Mouse (Mus musculus) regulatory T cell (primary cell): Measurements from ENCODE around the gene Tmem252.

Experiments used
- in situ Hi-C: fragments of 300-600 bp; cut with MboI, MseI; formaldehyde crosslinking; loops from one replicate; pipeline ENCODE4 v1.15.1; 2025; ENCODE audit warnings: high pct_unique_total_duplicates

The Tmem252 gene

DNA sequence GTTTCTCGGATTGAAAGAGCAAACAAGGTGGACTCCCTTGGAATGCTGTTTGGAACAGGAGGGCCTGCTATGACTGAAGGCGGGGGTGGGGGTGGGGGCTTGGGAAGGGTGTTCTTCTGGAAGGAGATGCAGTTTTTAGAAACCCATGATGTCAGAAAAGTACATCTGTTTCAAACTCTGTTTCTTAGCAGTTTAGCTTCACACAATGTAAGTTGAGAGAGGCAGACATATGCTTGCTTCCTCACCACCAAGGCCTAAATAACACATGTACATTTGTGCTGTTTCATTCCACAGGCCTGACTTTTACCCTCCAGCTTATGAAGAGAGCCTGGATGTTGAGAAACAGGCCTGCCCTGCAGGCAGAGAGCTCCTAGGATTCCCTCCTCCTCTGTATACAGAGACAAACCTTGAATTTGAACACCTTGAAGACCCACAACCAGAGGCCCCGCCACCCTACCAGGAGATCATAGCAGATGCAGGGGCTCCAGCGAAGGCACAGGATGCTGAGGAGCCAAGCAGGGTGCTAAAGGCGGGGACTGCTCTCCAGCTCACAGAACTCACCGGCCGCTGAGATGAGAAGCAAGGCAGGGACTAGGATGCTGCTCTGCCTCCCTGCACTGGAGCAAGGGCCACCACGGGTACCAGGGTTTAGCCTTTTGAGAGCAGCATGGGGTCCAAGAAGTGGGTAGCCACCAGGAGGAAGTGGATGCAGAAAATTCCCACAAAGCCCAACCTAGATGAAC lies 3.6 kb downstream of the Tmem252 start:
- in situ Hi-C loops, result no loop called here

DNA sequence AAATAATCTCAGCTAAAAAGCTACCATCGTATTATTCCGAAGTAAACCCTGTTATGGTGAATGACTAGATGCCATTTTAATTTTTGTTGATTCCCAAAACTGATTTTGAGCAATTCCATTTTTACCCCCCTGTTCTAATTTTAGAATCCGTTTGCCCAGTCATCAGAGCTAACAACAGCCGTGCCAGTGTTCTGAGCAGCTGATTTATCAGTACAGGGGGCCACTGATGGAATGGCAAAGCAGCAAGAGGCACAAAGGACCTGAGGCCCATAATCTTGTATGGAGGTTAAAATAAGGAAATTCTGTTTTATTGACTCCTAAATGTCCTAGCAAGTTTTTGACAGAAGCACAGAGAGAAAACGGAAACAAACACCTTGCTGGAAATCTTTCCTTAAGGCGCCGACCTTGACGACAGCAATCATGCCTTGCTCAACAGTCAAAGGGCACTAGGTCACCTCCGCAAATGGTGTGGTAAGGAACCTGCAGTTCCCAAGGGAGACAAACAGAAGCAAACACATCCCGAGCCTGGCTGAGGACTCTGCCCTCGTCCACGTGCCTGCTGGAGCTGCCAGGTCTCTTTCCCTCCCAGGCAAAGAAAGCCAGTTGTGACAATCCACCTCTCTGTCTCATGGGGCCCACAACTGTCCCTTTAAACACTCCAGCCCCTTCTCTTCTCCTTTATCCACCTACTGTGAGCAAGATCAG lies 9.4 kb downstream of the Tmem252 start:
- in situ Hi-C loops, result no loop called here

- in situ Hi-C loops, result no loop called here
Measured at GRCm38 (mm10) chr19:24686411-24686810, 12.6 kb downstream of the Tmem252 start.

DNA sequence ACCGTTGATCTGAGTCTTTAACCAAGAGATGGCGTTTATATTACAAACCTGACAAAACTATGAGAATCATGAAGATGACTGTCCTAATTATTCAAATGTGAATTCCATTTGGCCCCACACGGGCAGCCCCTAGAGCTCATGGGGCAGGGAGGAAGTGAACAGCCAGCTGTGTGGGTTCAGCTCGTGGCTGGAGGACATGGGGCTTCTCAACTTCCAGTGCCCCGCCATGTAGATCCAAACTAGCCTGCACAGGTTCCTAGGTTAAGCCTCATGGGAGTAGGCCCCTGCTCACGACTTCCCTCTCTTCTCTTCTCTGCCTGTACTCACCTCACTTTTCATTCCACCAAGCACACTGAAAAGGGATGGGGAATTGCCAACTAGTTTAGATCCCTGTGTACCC lies 14.5 kb downstream of the Tmem252 start:
- in situ Hi-C loops, result no loop called here

GRCm38 (mm10) chr19:24689531-24689930 lies 15.7 kb downstream of the Tmem252 start:
- in situ Hi-C loops, result no loop called here

DNA sequence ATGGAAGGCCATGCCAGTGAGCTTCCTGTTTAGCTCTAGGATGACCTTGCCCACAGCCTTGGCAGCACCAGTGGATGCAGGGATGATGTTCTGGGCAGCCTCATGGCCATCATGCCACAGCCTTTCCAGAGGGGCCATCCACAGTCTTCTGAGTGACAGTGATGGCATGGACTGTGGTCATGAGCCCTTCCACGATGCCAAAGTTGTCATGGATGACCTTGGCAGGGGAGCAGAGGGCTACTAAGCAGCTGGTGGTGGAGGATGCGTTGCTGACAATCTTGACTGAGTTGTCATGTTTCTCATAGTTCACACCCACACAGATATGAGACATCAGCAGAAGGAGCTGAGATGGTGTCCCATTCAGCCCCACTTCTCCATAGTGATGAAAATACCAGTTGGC lies 18.9 kb downstream of the Tmem252 start:
- in situ Hi-C loops, result no loop called here

GRCm38 (mm10) chr19:24697946-24698345 lies 24.1 kb downstream of the Tmem252 start:
- in situ Hi-C loops, result no loop called here

- in situ Hi-C loops, result no loop called here
Measured at GRCm38 (mm10) chr19:24698651-24699050, 24.8 kb downstream of the Tmem252 start.

DNA sequence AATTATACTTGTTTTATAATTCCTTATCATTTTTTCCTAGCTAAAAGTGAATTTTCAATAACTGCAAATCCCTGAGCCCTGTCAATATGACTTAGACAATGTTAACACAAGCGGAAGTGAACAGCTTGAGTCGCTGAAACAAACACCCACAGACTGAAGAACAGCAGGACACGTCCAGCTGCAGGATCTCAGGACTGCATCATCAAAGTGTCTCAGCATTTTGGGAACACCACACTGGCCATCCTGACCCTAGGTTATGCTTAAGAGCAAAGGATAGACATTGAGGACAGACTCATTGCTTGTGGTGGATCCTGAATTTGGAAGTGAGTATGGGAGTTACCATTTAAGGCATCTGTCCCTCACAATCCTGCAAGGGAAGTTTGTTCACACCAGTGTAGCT lies 25.4 kb downstream of the Tmem252 start:
- in situ Hi-C loops, result no loop called here

DNA sequence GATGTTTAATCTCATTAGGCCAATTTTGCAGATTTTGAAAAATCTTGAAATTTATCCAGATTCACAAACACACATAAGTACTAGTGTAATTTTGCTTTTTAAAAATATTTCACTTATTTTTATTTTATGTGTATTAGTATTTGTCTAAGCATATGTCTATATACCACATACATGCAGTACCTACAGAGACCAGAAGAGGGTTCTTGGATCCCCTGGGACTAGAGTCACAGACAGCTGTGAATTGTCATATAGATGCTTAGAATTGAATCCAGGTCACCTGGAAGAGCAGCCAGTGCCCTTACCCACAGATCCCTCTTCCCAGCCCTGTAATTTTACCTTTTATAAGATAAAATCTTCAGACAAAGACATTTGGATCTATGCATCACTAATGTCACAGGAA lies 26.1 kb downstream of the Tmem252 start:
- in situ Hi-C loops, result loop anchor here (5.0 kb wide), 1 partner anchor 172 kb away; no protein-coding TSS in a partner anchor

DNA sequence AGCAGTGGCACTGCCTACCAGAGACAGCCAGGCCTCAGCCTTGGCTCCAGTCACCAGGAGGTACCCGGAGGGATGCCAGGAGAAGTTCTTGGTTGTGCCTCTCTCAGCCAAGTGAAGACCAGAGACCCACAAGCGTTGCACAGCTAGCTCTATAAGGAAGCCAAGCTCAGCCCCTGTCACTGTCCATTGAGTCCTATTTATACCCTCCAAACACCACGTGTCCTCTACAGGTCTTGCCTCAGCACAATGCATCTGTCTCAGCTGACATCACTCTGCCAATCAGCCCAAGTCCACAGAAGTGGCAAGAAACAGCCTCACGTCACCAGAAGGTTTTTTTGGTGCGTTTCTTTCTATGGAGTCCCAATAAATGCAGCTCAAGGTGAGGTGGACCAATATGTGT lies 26.9 kb downstream of the Tmem252 start:
- in situ Hi-C loops, result loop anchor here (5.0 kb wide), 1 partner anchor 172 kb away; no protein-coding TSS in a partner anchor

DNA sequence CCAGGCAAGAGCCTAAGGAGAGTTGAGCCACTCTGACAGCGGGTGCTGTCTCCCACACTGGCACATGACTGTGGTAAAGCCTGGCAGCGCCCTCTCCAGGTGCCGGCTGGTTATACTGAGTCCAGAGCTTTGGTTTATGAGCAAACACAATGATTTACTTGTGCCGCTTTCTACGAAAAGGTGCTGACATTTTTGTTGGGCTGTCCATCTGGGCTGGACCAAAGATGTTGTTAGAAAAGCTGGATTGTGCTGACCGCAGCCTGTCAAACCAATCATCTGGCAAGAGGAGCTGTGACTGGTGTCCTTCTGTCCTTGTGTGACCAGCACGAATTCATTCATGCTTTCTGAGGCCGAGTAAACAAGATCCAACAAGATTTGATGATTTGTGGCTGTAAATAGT lies 27.9 kb downstream of the Tmem252 start:
- in situ Hi-C loops, result loop anchor here (5.0 kb wide), 1 partner anchor 171 kb away; no protein-coding TSS in a partner anchor

- in situ Hi-C loops, result loop anchor here (5.0 kb wide), 1 partner anchor 169 kb away; no protein-coding TSS in a partner anchor
Measured at GRCm38 (mm10) chr19:24703168-24703567, 29.4 kb downstream of the Tmem252 start.

- in situ Hi-C loops, result loop anchor here (5.0 kb wide), 1 partner anchor 169 kb away; no protein-coding TSS in a partner anchor
Measured at GRCm38 (mm10) chr19:24703680-24704079, 29.9 kb downstream of the Tmem252 start.

GRCm38 (mm10) chr19:24704326-24704725 lies 30.5 kb downstream of the Tmem252 start:
- in situ Hi-C loops, result loop anchor here (5.0 kb wide), 1 partner anchor 168 kb away; no protein-coding TSS in a partner anchor

- in situ Hi-C loops, result no loop called here
Measured at GRCm38 (mm10) chr19:24705395-24705794, 31.6 kb downstream of the Tmem252 start.

DNA sequence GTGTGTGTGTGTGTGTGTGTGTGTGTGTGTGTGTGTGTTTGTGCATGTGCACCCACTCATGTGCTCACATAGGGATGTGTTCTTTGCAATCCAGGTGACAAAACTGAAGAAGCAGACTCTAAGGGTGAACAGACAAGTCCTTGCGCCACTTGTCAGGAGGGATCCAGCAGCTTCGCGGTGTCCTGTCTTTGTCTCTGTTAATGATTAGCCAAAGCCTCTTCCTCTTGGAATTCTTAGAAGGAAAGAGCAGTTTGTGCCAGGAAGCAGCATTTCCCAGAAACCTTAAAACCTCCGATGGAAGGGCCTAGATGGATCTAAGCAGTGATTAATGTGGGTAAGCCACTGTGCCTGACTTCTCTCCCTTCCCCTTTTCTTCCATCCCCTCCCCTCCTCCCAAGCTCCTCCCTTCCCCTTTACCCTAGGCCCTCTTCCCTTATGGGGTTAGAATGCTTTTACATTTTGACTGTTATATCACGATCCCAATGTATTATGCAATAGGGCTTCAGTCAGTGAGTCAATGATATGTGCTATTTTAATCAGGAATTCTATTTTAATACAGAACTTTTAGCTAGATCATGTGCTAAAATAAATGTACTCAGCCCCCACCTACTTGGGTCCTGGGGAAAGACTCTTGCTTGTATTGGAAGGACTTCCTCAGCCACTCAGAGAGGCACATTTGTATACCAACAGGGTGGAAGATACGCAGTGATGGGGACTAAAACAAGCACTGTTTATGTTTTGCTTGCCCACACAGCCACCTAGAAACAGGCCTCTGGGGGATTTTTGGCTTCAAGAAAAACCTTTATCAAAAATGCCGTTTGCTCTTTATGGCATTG lies 33.5 kb downstream of the Tmem252 start:
- in situ Hi-C loops, result no loop called here

- in situ Hi-C loops, result no loop called here
Measured at GRCm38 (mm10) chr19:24708032-24708431, 34.2 kb downstream of the Tmem252 start.

DNA sequence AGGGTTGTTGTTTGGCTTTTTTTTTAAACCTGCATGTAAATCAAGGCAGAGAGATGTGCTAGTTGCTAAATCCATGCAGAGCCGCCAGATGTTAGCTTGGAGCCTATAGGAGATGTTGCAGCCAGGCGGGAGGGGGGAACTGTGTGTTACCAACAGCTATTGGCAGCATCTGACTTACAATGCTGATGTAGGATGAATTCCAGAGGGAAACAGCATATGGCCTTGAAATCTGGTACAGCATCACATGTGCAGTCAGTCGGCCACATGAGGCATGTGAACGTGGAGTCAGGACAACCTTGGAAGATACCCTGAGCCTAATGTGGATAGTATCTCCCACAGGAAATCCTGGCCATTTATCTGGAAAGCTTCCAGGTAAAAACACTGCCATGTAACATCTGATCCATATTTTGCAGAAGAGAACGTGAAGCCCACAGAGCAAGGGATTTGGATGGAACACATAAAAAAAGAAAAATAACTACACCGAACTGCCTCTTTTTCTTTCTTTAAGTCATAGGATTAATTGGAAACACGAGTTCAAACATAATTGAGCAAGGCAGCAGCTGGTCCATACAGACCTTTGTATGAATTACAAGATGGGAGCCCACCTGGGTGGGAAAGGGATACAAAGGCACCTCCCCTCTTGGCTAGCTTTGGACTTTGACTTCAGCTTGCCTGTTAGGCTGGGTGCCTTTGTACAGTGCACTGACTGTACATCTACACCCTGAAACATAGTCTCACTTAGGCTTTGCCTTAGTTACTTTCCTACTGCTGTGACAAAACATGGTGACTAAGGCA lies 42.7 kb downstream of the Tmem252 start:
- in situ Hi-C loops, result loop anchor here (10.0 kb wide), 1 partner anchor 138 kb away; no protein-coding TSS in a partner anchor

DNA sequence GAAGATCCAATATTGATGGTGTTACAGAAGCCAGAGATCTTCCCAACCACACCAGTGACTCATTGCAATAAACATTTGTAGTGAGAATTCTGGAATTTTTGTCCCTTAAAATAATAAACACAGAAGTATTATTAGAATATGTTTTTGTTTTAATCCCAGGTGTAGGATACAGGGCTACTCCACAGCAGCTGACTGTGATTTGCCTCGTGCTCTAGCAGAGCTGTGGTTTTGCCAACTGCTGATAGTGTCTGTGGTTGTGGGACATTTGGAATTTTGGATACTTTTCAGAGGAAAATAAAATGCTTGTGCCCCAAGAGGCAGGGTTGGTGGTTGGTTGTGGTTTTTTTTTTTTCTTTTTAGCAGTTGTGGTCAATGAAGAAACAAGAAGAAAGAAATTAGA lies 44.2 kb downstream of the Tmem252 start:
- in situ Hi-C loops, result loop anchor here (10.0 kb wide), 1 partner anchor 137 kb away; no protein-coding TSS in a partner anchor

GRCm38 (mm10) chr19:24719504-24719903 lies 45.7 kb downstream of the Tmem252 start:
- in situ Hi-C loops, result loop anchor here (10.0 kb wide), 1 partner anchor 135 kb away; no protein-coding TSS in a partner anchor
